ENCODE assay signal across 11 mouse cellular contexts in the genomic region with DNA sequence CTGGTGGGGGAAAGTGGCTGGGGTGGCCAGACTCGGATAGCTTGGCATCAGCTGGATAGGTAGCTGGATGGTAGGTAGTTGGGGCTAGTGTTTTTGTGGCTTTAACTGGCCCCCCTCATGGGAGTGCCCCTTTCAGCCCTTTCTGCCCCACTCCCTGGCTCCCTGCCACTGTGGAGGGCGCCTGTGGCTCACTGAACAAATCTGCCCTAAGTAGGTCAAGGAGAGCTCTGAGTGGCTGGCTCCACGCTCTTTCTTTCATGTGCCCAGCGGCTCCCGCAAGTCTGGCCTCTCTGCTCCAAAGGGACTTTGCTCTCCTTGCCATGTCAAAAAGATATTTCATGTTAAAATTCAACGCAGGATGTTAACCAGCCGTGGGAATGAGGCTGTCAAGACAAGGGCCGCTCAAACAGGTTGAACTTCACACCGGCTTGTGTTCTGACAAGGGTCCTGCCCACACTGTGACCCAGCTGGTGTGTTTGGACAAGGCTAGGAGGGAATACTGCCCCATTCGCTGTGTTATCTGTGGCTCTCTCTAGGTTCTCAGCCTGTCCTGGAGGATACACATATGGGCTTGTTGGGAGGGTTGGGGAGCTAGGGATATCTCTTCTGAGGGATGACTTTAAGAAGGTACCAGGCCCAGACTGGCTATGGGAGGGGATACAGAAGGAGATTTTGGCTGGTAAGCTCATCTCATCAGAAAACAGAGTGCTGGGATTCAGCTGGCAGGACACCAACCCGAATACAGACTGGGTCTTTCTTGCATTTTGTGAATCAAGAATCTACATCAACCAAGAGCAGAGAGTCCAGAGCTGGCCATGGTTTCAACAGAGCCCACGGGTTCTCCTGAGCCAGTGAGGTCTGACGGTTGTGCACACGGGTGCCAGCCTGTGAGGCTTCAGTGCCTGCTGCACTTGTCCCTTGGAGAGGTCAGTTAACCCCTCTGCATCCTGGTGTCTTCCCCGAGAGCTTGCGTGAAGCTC. TPM values are rescaled to one million over a fixed set of nuclear protein-coding genes. Genes with fewer than 3 reads are reported as not detected.
DNase-seq lines count a peak whose midpoint lies in the region; ATAC-seq and TF ChIP-seq lines count a peak whose summit lies in the region.
"Had no signal": no experiment of that assay in that cellular context is flagged by ENCODE, and none has a peak within 500 bp of the region (broad histone marks: within the 10 kb centered on the region; RNA-seq: fewer than 3 reads in every experiment).

No protein-coding gene starts in this region.

- 60% methylated on average over 16 of the region's 16 CpGs for WGBS in stomach, postnatal 0 days

- H3K27me3 ChIP-seq in stomach, postnatal 0 days (ENCODE audit: control insufficient read depth, insufficient read depth, low read length) = no peaks in the 10 kb centered on the region

- TF ChIP-seq EP300 in stomach, postnatal 0 days (optimal IDR thresholded peaks at IDR 0.05) = no peak

- no peak for ATAC-seq in stomach, postnatal 0 days (ENCODE audit: low FRiP score, low TSS enrichment)

- no peak overlapping the region for H3K4me3 ChIP-seq in stomach, postnatal 0 days (ENCODE audit: low read depth, low read length)
- H3K4me3 ChIP-seq: embryonic facial prominence, embryonic 13.5 days had no signal

- no peak overlapping the region for H3K4me2 ChIP-seq in stomach, postnatal 0 days (replicated peaks; ENCODE audit: low read depth)
- H3K4me2 ChIP-seq: embryonic facial prominence, embryonic 13.5 days had no signal

- no peak for TF ChIP-seq CTCF in stomach, postnatal 0 days (IDR thresholded peaks at IDR 0.05; ENCODE audit: low read depth)

- H3K4me1 ChIP-seq in stomach, postnatal 0 days (replicated peaks; ENCODE audit: control insufficient read depth, insufficient read depth) = no peaks in the 10 kb centered on the region

- no peak overlapping the region for H3K9ac ChIP-seq in stomach, postnatal 0 days (ENCODE audit: low read length)
- H3K9ac ChIP-seq: embryonic facial prominence, embryonic 13.5 days had no signal

- H3K27ac ChIP-seq in stomach, postnatal 0 days (replicated peaks) = no peak overlapping the region
- H3K27ac ChIP-seq: embryonic facial prominence, embryonic 13.5 days had no signal

- DNase-seq in layer of hippocampus, adult 11-12 months (ENCODE audit: low spot score) = peak; percentile 30
- no peak for DNase-seq in layer of hippocampus, adult 8-10 months (ENCODE audit: low spot score in 2 of 2)
- DNase-seq in adrenal gland, adult (ENCODE audit: inconsistent age in 2 of 2, low spot score in 1 of 2) = peak; percentile 88 to 90
- peak; percentile 88 to 90 for DNase-seq in adrenal gland, postnatal 36 days
- peak; percentile 94 for DNase-seq in kidney, adult 9 months
- no peak for DNase-seq in adipocyte (ENCODE audit: low spot score)
- no peak for DNase-seq in thymus, postnatal 14 days
- no peak for DNase-seq in stomach, postnatal 0 days (ENCODE audit: low spot score)

- H3K9me3 ChIP-seq in stomach, postnatal 0 days (ENCODE audit: control insufficient read depth, low read length) = no peaks in the 10 kb centered on the region

- H3K36me3 ChIP-seq in stomach, postnatal 0 days (ENCODE audit: control insufficient read depth, insufficient read depth, low read length) = no peaks in the 10 kb centered on the region
- H3K36me3 ChIP-seq: embryonic facial prominence, embryonic 13.5 days had no signal

RNA-seq across cellular contexts. Expression of a gene that starts 5.9 kb away (rescaled TPM):
- total RNA-seq in layer of hippocampus, adult 8-10 months (2022) = 1 to 10 TPM in 2 of 4 experiments, under 1 TPM in 2; 0.50 to 1.3 (median 0.96) TPM
- under 1 TPM in 1 of 2 experiments, not detected in 1; 0.20 TPM for total RNA-seq in adrenal gland, postnatal 36 days (2021)
- not detected in 2 replicates for polyA plus RNA-seq in stomach, postnatal 0 days (2015; fragmentation: Nextera tagmentation; extraction: Ambion mirVana)
- polyA plus RNA-seq: embryonic facial prominence, embryonic 13.5 days; liver, embryonic 16.5 days; neural tube, embryonic 11.5 days had no signal

Comparison
In these comparisons a context has a peak if more than half of its experiments do, and no peak if none do; other contexts are left out.
1. DNase-seq: peak in layer of hippocampus, adult 11-12 months (single experiment), adrenal gland, adult (2 of 2), adrenal gland, postnatal 36 days (2 of 2) and kidney, adult 9 months (single experiment); none in layer of hippocampus, adult 8-10 months (0 of 2), adipocyte (single experiment), thymus, postnatal 14 days (single experiment) and stomach, postnatal 0 days (single experiment).